Mouse (Mus musculus) intestine, embryonic 16.5 days (tissue): ENCODE data around the gene Parp6. TPM values are rescaled to one million over a fixed set of nuclear protein-coding genes. Genes with fewer than 3 reads are reported as not detected.

Experiments
- ATAC-seq: fragments of 200-750 bp; cut with Nextera tagmentation; 2 replicates; pipeline ENCODE4 v1.8.0; 2017; ENCODE audit warnings: moderate TSS enrichment, moderate library complexity
- H3K27ac ChIP-seq: fragments of 300-500 bp; sonication (generic); 2 replicates; pipeline ENCODE4 v1.5.1; 2014; ENCODE audit warnings: mild to moderate bottlenecking, low read length
- H3K27me3 ChIP-seq: fragments of 300-500 bp; sonication (generic); replicated peaks from 2 replicates; pipeline ENCODE4 v1.6.1; 2014; ENCODE audit warnings: low read length, control low read depth, mixed read lengths; ENCODE audit not compliant: control insufficient read depth, insufficient read depth
- H3K36me3 ChIP-seq: fragments of 300-500 bp; sonication (generic); 2 replicates; pipeline ENCODE4 v1.6.1; 2014; ENCODE audit warnings: low read length, control low read depth; ENCODE audit not compliant: control insufficient read depth, insufficient read depth
- H3K4me1 ChIP-seq: fragments of 300-500 bp; sonication (generic); 2 replicates; pipeline ENCODE4 v1.6.1; 2014; ENCODE audit warnings: low read length, control low read depth, mixed read lengths; ENCODE audit not compliant: control insufficient read depth, insufficient read depth
- H3K4me2 ChIP-seq: fragments of 300-500 bp; sonication (generic); 2 replicates; pipeline ENCODE4 v1.6.1; 2014; ENCODE audit warnings: low read depth, low read length, control low read depth
- H3K4me3 ChIP-seq: fragments of 300-500 bp; sonication (generic); 2 replicates; pipeline ENCODE4 v1.5.1; 2014; ENCODE audit warnings: mild to moderate bottlenecking, low read length
- H3K9ac ChIP-seq: fragments of 300-500 bp; sonication (generic); 2 replicates; pipeline ENCODE4 v1.6.1; 2014; ENCODE audit warnings: low read depth, low read length
- H3K9me3 ChIP-seq: fragments of 300-500 bp; sonication (generic); 2 replicates; pipeline ENCODE4 v1.6.1; 2016; ENCODE audit warnings: low read length, control low read depth; ENCODE audit not compliant: control insufficient read depth
- WGBS: fragments of 180-500 bp; shearing (Covaris S2); extraction: QIAGEN DNeasy Blood & Tissue Kit; methylation state at CpG from one replicate; pipeline ENCODE4 v1.1.7; 2014; 5-methylcytosine and 5-hydroxymethylcytosine counted together
- polyA plus RNA-seq: library from polyadenylated mRNA; unstranded; fragments of >200 nt; fragmentation: Nextera tagmentation; extraction: Ambion mirVana; gene quantifications from 2 replicates; pipeline ENCODE4 v1.2.1, GENCODE M21; 2015

Parp6 gene
- polyA plus RNA-seq, 1 experiment from 2014 or later, result 20.2 TPM

GRCm38 (mm10) chr9:59649911-59650310 is 32.8 kb downstream of the Parp6 start:
- no peak for ATAC-seq
- H3K4me1 ChIP-seq, result peaks cover 5% of the 10 kb centered on the region; the same call in 1 of the 2 replicates
- 0 out of 2 replicates have a peak, but pooled peaks cover 2% of the 10 kb centered on the region for H3K36me3 ChIP-seq
- no peaks in the 10 kb centered on the region for H3K9me3 ChIP-seq
- no peak overlapping the region for H3K4me2 ChIP-seq
- H3K9ac ChIP-seq, result no peak overlapping the region
- H3K4me3 ChIP-seq, result no peak overlapping the region
- no peak overlapping the region for H3K27ac ChIP-seq
- WGBS, result 92% methylated on average over 4 of the region's 4 CpGs
- no peaks in the 10 kb centered on the region for H3K27me3 ChIP-seq

GRCm38 (mm10) chr9:59653371-59653770 is 36.3 kb downstream of the Parp6 start:
- Histone ChIP-seq H3K4me2 (no peak overlapping the region), H3K27me3 (no peaks in the 10 kb centered on the region), H3K27ac (peak overlapping the region; percentile 26; the same call in 1 of the 2 replicates), H3K9me3 (no peaks in the 10 kb centered on the region), H3K4me1 (peaks cover 19% of the 10 kb centered on the region), H3K36me3 (0 out of 2 replicates have a peak, but pooled peaks cover 2% of the 10 kb centered on the region), H3K9ac (no peak overlapping the region), H3K4me3 (no peak overlapping the region)
- 25% methylated on average over 3 of the region's 3 CpGs for WGBS
- no peak for ATAC-seq

GRCm38 (mm10) chr9:59654450-59654983 is 37.4 kb downstream of the Parp6 start:
- H3K9ac ChIP-seq, result no peak overlapping the region
- peaks cover 27% of the 10 kb centered on the region for H3K4me1 ChIP-seq
- H3K36me3 ChIP-seq, result no peaks in the 10 kb centered on the region
- no peak overlapping the region for H3K4me3 ChIP-seq
- H3K9me3 ChIP-seq, result no peaks in the 10 kb centered on the region
- ATAC-seq, result no peak
- no peak overlapping the region for H3K4me2 ChIP-seq
- H3K27me3 ChIP-seq, result no peaks in the 10 kb centered on the region
- WGBS, result 73% methylated on average over 2 of the region's 2 CpGs
- no peak overlapping the region for H3K27ac ChIP-seq

GRCm38 (mm10) chr9:59655958-59656634 is 39.0 kb downstream of the Parp6 start, which contains the start of gene Pkm:
TSS of gene Pkm (plus strand) at chr9:59656368.
- ATAC-seq, result peak; percentile 93
- H3K4me3 ChIP-seq, result peak within 1 kb of the TSS; percentile 86
- peak within 1 kb of the TSS; percentile 85 for H3K9ac ChIP-seq
- H3K36me3 ChIP-seq, result 0 out of 2 replicates have a peak, but pooled peaks cover 4% of the 10 kb centered on the region
- peaks cover 42% of the 10 kb centered on the region for H3K4me1 ChIP-seq
- H3K27me3 ChIP-seq, result no peaks in the 10 kb centered on the region
- H3K9me3 ChIP-seq, result no peaks in the 10 kb centered on the region
- WGBS, result under 1% methylated on average over 46 of the region's 46 CpGs
- peak within 1 kb of the TSS; percentile 47 for H3K4me2 ChIP-seq
- H3K27ac ChIP-seq, result peak within 1 kb of the TSS; percentile 96

- Histone ChIP-seq H3K9ac (peak overlapping the region; percentile 85), H3K36me3 (0 out of 2 replicates have a peak, but pooled peaks cover 4% of the 10 kb centered on the region), H3K4me1 (peaks cover 50% of the 10 kb centered on the region), H3K9me3 (no peaks in the 10 kb centered on the region), H3K4me3 (peak overlapping the region; percentile 86), H3K4me2 (peak overlapping the region; percentile 47), H3K27ac (peak overlapping the region; percentile 96), H3K27me3 (no peaks in the 10 kb centered on the region)
- WGBS, result under 1% methylated on average over 65 of the region's 65 CpGs
- peak; percentile 4 for ATAC-seq
These were observed 39.8 kb downstream of the Parp6 start for GRCm38 (mm10) chr9:59656635-59657617.

GRCm38 (mm10) chr9:59658146-59658545 is 41.1 kb downstream of the Parp6 start:
- H3K36me3 ChIP-seq, result 0 out of 2 replicates have a peak, but pooled peaks cover 7% of the 10 kb centered on the region
- H3K9ac ChIP-seq, result peak overlapping the region; percentile 85
- peak overlapping the region; percentile 96; the same call in 1 of the 2 replicates for H3K27ac ChIP-seq
- H3K4me3 ChIP-seq, result peak overlapping the region; percentile 86
- no peak for ATAC-seq
- WGBS, result 6% methylated on average over 4 of the region's 4 CpGs
- H3K4me1 ChIP-seq, result peaks cover 53% of the 10 kb centered on the region
- H3K27me3 ChIP-seq, result no peaks in the 10 kb centered on the region
- peak overlapping the region; percentile 47 for H3K4me2 ChIP-seq
- no peaks in the 10 kb centered on the region for H3K9me3 ChIP-seq

GRCm38 (mm10) chr9:59659036-59660026 is 42.2 kb downstream of the Parp6 start:
- peak overlapping the region; percentile 47 for H3K4me2 ChIP-seq
- H3K36me3 ChIP-seq, result 0 out of 2 replicates have a peak, but pooled peaks cover 9% of the 10 kb centered on the region
- 25% methylated on average over 14 of the region's 14 CpGs for WGBS
- H3K27me3 ChIP-seq, result no peaks in the 10 kb centered on the region
- peak; percentile 20 for ATAC-seq
- H3K9ac ChIP-seq, result peak overlapping the region; percentile 13; the same call in 1 of the 2 replicates
- no peaks in the 10 kb centered on the region for H3K9me3 ChIP-seq
- peak overlapping the region; percentile 86 for H3K4me3 ChIP-seq
- peak overlapping the region; percentile 77 for H3K27ac ChIP-seq
- peaks cover 53% of the 10 kb centered on the region for H3K4me1 ChIP-seq

GRCm38 (mm10) chr9:59660421-59660820 is 43.3 kb downstream of the Parp6 start:
- peak overlapping the region; percentile 47 for H3K4me2 ChIP-seq
- H3K9me3 ChIP-seq, result no peaks in the 10 kb centered on the region
- no peaks in the 10 kb centered on the region for H3K27me3 ChIP-seq
- peaks cover 13% of the 10 kb centered on the region; the same call in 1 of the 2 replicates for H3K36me3 ChIP-seq
- H3K4me3 ChIP-seq, result peak overlapping the region; percentile 10; the same call in 1 of the 2 replicates
- H3K4me1 ChIP-seq, result peaks cover 55% of the 10 kb centered on the region
- no peak for ATAC-seq
- 53% methylated on average over 10 of the region's 10 CpGs for WGBS
- H3K27ac ChIP-seq, result peak overlapping the region; percentile 65
- H3K9ac ChIP-seq, result peak overlapping the region; percentile 16; the same call in 1 of the 2 replicates
